8 mouse cellular contexts compared by ENCODE assay signal in genomic region chr4:108387106-108387505, GRCm38 (mm10). TPM values are rescaled to one million over a fixed set of nuclear protein-coding genes. Genes with fewer than 3 reads are reported as not detected.
DNase-seq lines count a peak whose midpoint lies in the region; ATAC-seq and TF ChIP-seq lines count a peak whose summit lies in the region.

No protein-coding gene starts in this region.

- peak; percentile 74 for ATAC-seq in lung, embryonic 16.5 days (ENCODE audit: low read depth)
- ATAC-seq in limb, embryonic 11.5 days (ENCODE audit: insufficient number of reproducible peaks, low FRiP score, low TSS enrichment, low read depth): 0 out of 2 replicates have a peak, but pooled peaks have one; percentile 44

- intact Hi-C loops in left cerebral cortex, postnatal 25 days (cut with DNase I): no loop called here

- no peak for TF ChIP-seq CTCF in olfactory bulb, adult 2 months (IDR thresholded peaks at IDR 0.05; ENCODE audit: insufficient read depth, low read depth, low read length)

- H3K27ac ChIP-seq in lung, embryonic 16.5 days (ENCODE audit: low read length): peak overlapping the region; percentile 85
- peak overlapping the region; percentile 75 for H3K27ac ChIP-seq in limb, embryonic 11.5 days (replicated peaks; ENCODE audit: low read depth, low read length)
- H3K27ac ChIP-seq in olfactory bulb, adult 2 months (ENCODE audit: insufficient read depth, low read depth, low read length): no peak overlapping the region

- peak overlapping the region; percentile 50 for H3K4me3 ChIP-seq in lung, embryonic 16.5 days (ENCODE audit: low read length)
- H3K4me3 ChIP-seq in limb, embryonic 11.5 days (ENCODE audit: low read depth, low read length): no peak overlapping the region
- H3K4me3 ChIP-seq in olfactory bulb, adult 2 months (ENCODE audit: insufficient read depth, low read depth, low read length): peak overlapping the region; percentile 42

- peaks cover 4% of the 10 kb centered on the region; the same call in 1 of the 2 replicates for H3K4me1 ChIP-seq in lung, embryonic 16.5 days (replicated peaks; ENCODE audit: control insufficient read depth, insufficient read depth, low read length)
- H3K4me1 ChIP-seq in limb, embryonic 11.5 days (ENCODE audit: control insufficient read depth, insufficient read depth, low read length): peaks cover 6% of the 10 kb centered on the region
- H3K4me1 ChIP-seq in olfactory bulb, adult 2 months (ENCODE audit: control insufficient read depth, insufficient read depth, low read length): peaks cover 9% of the 10 kb centered on the region

- peak overlapping the region; percentile 76 for H3K4me2 ChIP-seq in lung, embryonic 16.5 days (ENCODE audit: low read depth, low read length)
- no peak overlapping the region for H3K4me2 ChIP-seq in limb, embryonic 11.5 days (ENCODE audit: low read depth, severe bottlenecking)

- DNase-seq in adrenal gland, postnatal 10 days: peak; percentile 23
- no peak for DNase-seq in adrenal gland, postnatal 25 days
- no peak for DNase-seq in lung, postnatal 10 days
- DNase-seq in limb, embryonic 11.5 days (ENCODE audit: low spot score): no peak
- no peak for DNase-seq in frontal cortex, adult 2 months (ENCODE audit: extremely low spot score in 1 of 2, low spot score in 1 of 2)
- DNase-seq in left cerebral cortex, postnatal 25 days (ENCODE audit: low spot score in 2 of 2): no peak

- no peak for TF ChIP-seq POLR2A in olfactory bulb, adult 2 months (IDR thresholded peaks at IDR 0.05; ENCODE audit: insufficient read depth, low read depth, low read length)

- no peaks in the 10 kb centered on the region for H3K9me3 ChIP-seq in lung, embryonic 16.5 days (ENCODE audit: control insufficient read depth, low read length)
- no peaks in the 10 kb centered on the region for H3K9me3 ChIP-seq in limb, embryonic 11.5 days (ENCODE audit: control insufficient read depth, low read length)

- H3K36me3 ChIP-seq in lung, embryonic 16.5 days (ENCODE audit: control insufficient read depth, insufficient read depth, low read length): no peaks in the 10 kb centered on the region
- H3K36me3 ChIP-seq in limb, embryonic 11.5 days (ENCODE audit: control insufficient read depth, insufficient read depth, low read length): no peaks in the 10 kb centered on the region

- H3K27me3 ChIP-seq in lung, embryonic 16.5 days (ENCODE audit: control insufficient read depth, insufficient read depth, low read depth, low read length): peaks cover 22% of the 10 kb centered on the region
- no peaks in the 10 kb centered on the region for H3K27me3 ChIP-seq in limb, embryonic 11.5 days (ENCODE audit: control insufficient read depth, insufficient read depth, low read length)

- H3K9ac ChIP-seq in lung, embryonic 16.5 days (ENCODE audit: low read length): no peak overlapping the region; the same call in 1 of the 2 replicates
- no peak overlapping the region for H3K9ac ChIP-seq in limb, embryonic 11.5 days (ENCODE audit: low read length)

- WGBS in lung, embryonic 16.5 days: 16% methylated on average over 4 of the region's 4 CpGs
- WGBS in limb, embryonic 11.5 days: 41% methylated on average over 4 of the region's 4 CpGs
- 40% methylated on average over 4 of the region's 4 CpGs for WGBS in olfactory bulb, adult 2 months

RNA-seq across cellular contexts. Expression of gene Shisal2a, which starts 4.0 kb away (rescaled TPM):
- total RNA-seq in adrenal gland, postnatal 10 days (2021): 1 to 10 TPM; 2.7 to 5.9 TPM
- total RNA-seq in adrenal gland, postnatal 25 days (2021): 4.1 and 4.5 TPM in 2 replicates
- 0.55 and 1.2 TPM in 2 replicates for polyA plus RNA-seq in lung, embryonic 16.5 days (2015; fragmentation: Nextera tagmentation; extraction: Ambion mirVana)
- 6.8 and 8.6 TPM in 2 replicates for polyA plus RNA-seq in limb, embryonic 11.5 days (2014; fragmentation: Nextera tagmentation; extraction: Ambion mirVana)
- polyA plus RNA-seq in olfactory bulb, adult 2 months (2012; ENCODE audit: insufficient read depth, insufficient read length, low replicate concordance, missing spikeins): not detected in 2 replicates
- 0.21 and 0.24 TPM in 2 replicates for polyA plus RNA-seq in frontal cortex, adult 2 months (2012; rRNA removed)
- not detected for total RNA-seq in left cerebral cortex, postnatal 25 days (2021)

RNA-seq across cellular contexts. Expression of gene Gpx7, which starts 19.7 kb away (rescaled TPM):
- total RNA-seq in adrenal gland, postnatal 10 days (2021): 10 to 100 TPM; 18.2 to 20.5 TPM
- 7.3 and 8.7 TPM in 2 replicates for total RNA-seq in adrenal gland, postnatal 25 days (2021)
- polyA plus RNA-seq in lung, embryonic 16.5 days (2015; fragmentation: Nextera tagmentation; extraction: Ambion mirVana): 89.7 and 90.6 TPM in 2 replicates
- 51.7 and 53.6 TPM in 2 replicates for polyA plus RNA-seq in limb, embryonic 11.5 days (2014; fragmentation: Nextera tagmentation; extraction: Ambion mirVana)
- polyA plus RNA-seq in olfactory bulb, adult 2 months (2012; ENCODE audit: insufficient read depth, insufficient read length, low replicate concordance, missing spikeins): not detected in 2 replicates
- 8.7 and 9.5 TPM in 2 replicates for polyA plus RNA-seq in frontal cortex, adult 2 months (2012; rRNA removed)
- total RNA-seq in left cerebral cortex, postnatal 25 days (2021): 1 to 10 TPM; 5.5 to 6.2 TPM

RNA-seq across cellular contexts. Expression of gene Coa7, which starts 59.2 kb away (rescaled TPM):
- 10 to 100 TPM; 56.1 to 61.8 TPM for total RNA-seq in adrenal gland, postnatal 10 days (2021)
- total RNA-seq in adrenal gland, postnatal 25 days (2021): 33.9 and 55.8 TPM in 2 replicates
- polyA plus RNA-seq in lung, embryonic 16.5 days (2015; fragmentation: Nextera tagmentation; extraction: Ambion mirVana): 39.2 and 43.1 TPM in 2 replicates
- polyA plus RNA-seq in limb, embryonic 11.5 days (2014; fragmentation: Nextera tagmentation; extraction: Ambion mirVana): 56.3 and 60.7 TPM in 2 replicates
- polyA plus RNA-seq in olfactory bulb, adult 2 months (2012; ENCODE audit: insufficient read depth, insufficient read length, low replicate concordance, missing spikeins): not detected in 2 replicates
- polyA plus RNA-seq in frontal cortex, adult 2 months (2012; rRNA removed): 14.4 and 16.9 TPM in 2 replicates
- 10 to 100 TPM; 26.5 to 29.6 TPM for total RNA-seq in left cerebral cortex, postnatal 25 days (2021)

Comparison
In these comparisons a context has a peak if more than half of its experiments do, and no peak if none do; other contexts are left out.
1. RNA of gene Coa7, which starts 59.2 kb away (polyA plus RNA-seq): 56.3 to 60.7 TPM in limb, embryonic 11.5 days, 39.2 to 43.1 TPM in lung, embryonic 16.5 days and 14.4 to 16.9 TPM in frontal cortex, adult 2 months; not detected in olfactory bulb, adult 2 months; every median in the first group is over 10 times any median in the second.